Mouse (Mus musculus): ENCODE measurements around the gene Fam20b. TPM values are rescaled to one million over a fixed set of nuclear protein-coding genes. Genes with fewer than 3 reads are reported as not detected.

Gene Fam20b
- polyA plus RNA-seq, 1 experiment from 2014 or later: 37.3 TPM

DNA sequence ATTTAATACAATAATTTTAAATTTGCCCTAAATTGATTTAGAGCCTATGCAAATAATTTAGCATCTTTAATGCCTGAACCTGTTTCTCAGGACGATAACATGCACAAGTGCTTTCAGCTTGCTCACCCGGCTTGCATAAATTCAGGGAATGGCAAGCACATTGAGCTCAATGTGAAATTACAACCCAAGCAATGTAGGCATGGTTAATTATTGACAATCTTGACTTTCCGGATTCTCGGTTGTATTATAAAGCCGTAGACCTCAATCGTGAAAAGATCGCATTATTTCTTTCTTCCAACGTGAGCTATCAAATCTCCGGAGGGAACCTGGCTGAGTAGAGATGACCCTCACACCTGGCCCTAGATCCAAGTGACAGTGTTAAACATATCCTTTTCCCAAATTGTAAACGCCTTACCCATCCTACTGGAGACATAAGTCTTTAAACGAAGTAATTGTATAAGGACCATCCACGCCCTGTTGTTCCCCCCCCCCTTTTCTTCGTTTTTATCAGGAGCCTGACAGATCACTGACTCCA is 1.1 kb downstream of the Fam20b start:
- Histone ChIP-seq H3K9me3 (ENCODE audit: control insufficient read depth, low read length) (no peaks in the 10 kb centered on the region), H3K27me3 (ENCODE audit: control insufficient read depth, insufficient read depth, low read length) (no peaks in the 10 kb centered on the region), H3K9ac (ENCODE audit: low read depth, low read length) (peak overlapping the region; percentile 90), H3K36me3 (ENCODE audit: control insufficient read depth, insufficient read depth, low read length) (peaks cover 2% of the 10 kb centered on the region; the same call in 1 of the 2 replicates), H3K4me2 (replicated peaks; ENCODE audit: low read depth, low read length) (peak overlapping the region; percentile 78), H3K27ac (ENCODE audit: low read depth, low read length) (peak overlapping the region; percentile 91), H3K4me3 (ENCODE audit: low read length) (peak overlapping the region; percentile 89), H3K4me1 (ENCODE audit: control insufficient read depth, insufficient read depth, low read length) (0 out of 2 replicates have a peak, but pooled peaks cover 14% of the 10 kb centered on the region)
- no peak for ATAC-seq (ENCODE audit: low FRiP score, low TSS enrichment)
- WGBS: 11% methylated on average over 13 of the region's 13 CpGs

DNA sequence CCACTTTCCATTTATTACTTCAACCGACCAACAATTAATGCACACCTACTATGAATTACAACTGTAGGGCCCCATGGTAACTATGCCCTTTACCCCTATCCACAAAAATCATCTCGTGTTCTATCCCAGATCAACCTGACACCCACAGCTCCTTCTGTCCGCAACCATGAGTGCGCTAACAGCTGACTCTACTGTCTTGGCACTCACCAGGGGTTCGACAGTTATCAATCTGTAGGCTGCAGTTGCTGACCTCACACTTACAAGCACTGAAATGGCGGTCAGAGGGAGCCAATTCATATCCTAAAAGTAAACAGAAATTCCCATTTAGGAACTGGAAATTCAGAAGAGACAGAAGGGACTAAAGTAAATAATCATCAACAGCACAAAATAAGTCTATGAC is 2.2 kb downstream of the Fam20b start:
- no peak overlapping the region for H3K4me2 ChIP-seq (replicated peaks; ENCODE audit: low read depth, low read length)
- H3K9me3 ChIP-seq (ENCODE audit: control insufficient read depth, low read length): no peaks in the 10 kb centered on the region
- 94% methylated on average over 6 of the region's 6 CpGs for WGBS
- H3K9ac ChIP-seq (ENCODE audit: low read depth, low read length): no peak overlapping the region
- H3K27ac ChIP-seq (ENCODE audit: low read depth, low read length): no peak overlapping the region
- no peaks in the 10 kb centered on the region for H3K27me3 ChIP-seq (ENCODE audit: control insufficient read depth, insufficient read depth, low read length)
- 0 out of 2 replicates have a peak, but pooled peaks cover 14% of the 10 kb centered on the region for H3K4me1 ChIP-seq (ENCODE audit: control insufficient read depth, insufficient read depth, low read length)
- ATAC-seq (ENCODE audit: low FRiP score, low TSS enrichment): no peak
- no peak overlapping the region for H3K4me3 ChIP-seq (ENCODE audit: low read length)
- H3K36me3 ChIP-seq (ENCODE audit: control insufficient read depth, insufficient read depth, low read length): peaks cover 2% of the 10 kb centered on the region; the same call in 1 of the 2 replicates

DNA sequence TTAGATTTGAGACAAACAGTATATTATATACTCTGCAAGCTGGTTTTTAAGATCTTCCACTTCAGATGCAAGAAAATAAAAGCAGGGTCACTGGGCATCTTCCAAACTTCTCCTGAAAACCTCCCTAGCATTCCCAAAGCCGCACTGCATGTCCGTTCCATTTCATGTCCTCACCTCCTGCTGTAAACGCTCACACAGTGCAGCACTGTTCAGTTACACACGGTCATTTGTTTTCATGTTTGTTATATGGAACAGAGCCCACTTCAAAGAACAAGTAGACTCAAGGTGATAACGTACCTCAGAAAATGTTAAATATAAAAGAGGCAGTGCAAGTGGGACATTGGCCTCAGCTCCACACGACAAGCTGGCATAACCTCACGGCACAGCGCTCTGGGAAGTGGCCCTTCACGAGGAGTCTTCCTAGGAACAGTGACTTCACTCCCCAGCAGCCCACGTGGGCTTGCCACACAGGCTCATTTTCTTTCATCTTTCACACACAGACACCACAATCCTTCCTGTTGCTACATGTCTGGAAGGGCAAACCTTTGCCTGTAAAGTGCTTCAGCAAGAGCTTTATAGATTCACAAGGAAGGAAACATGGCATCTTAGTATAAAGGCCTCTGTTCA is 8.3 kb downstream of the Fam20b start:
- Histone ChIP-seq H3K27me3 (ENCODE audit: control insufficient read depth, insufficient read depth, low read length) (no peaks in the 10 kb centered on the region), H3K27ac (ENCODE audit: low read depth, low read length) (no peak overlapping the region), H3K36me3 (ENCODE audit: control insufficient read depth, insufficient read depth, low read length) (peaks cover 6% of the 10 kb centered on the region; the same call in 1 of the 2 replicates), H3K4me3 (ENCODE audit: low read length) (no peak overlapping the region), H3K4me1 (ENCODE audit: control insufficient read depth, insufficient read depth, low read length) (peaks cover 8% of the 10 kb centered on the region; the same call in 1 of the 2 replicates), H3K9me3 (ENCODE audit: control insufficient read depth, low read length) (no peaks in the 10 kb centered on the region), H3K9ac (ENCODE audit: low read depth, low read length) (0 out of 2 replicates have a peak overlapping the region, but pooled peaks have one; percentile 19), H3K4me2 (replicated peaks; ENCODE audit: low read depth, low read length) (no peak overlapping the region)
- 60% methylated on average over 10 of the region's 10 CpGs for WGBS
- no peak; the same call in 1 of the 2 replicates for ATAC-seq (ENCODE audit: low FRiP score, low TSS enrichment)

DNA sequence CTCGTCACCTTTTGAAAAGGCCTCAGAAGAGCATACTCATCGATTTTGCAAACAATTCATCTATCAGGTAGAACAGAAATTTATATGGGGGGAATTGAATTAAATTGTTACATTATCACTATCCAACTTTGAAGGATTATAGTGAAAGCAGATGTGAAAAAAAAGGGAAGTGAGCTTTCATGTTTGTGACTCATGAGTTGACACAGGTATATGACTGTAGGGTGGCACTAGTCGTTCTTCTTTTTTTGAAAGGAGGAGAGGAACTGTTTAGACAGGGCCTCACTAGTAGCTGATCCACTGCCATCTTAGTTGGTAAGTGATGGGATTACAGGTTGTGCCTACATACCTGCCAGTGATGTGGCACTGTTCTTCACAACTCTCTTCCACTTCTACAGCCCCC is 10.2 kb downstream of the Fam20b start:
- no peaks in the 10 kb centered on the region for H3K9me3 ChIP-seq (ENCODE audit: control insufficient read depth, low read length)

DNA sequence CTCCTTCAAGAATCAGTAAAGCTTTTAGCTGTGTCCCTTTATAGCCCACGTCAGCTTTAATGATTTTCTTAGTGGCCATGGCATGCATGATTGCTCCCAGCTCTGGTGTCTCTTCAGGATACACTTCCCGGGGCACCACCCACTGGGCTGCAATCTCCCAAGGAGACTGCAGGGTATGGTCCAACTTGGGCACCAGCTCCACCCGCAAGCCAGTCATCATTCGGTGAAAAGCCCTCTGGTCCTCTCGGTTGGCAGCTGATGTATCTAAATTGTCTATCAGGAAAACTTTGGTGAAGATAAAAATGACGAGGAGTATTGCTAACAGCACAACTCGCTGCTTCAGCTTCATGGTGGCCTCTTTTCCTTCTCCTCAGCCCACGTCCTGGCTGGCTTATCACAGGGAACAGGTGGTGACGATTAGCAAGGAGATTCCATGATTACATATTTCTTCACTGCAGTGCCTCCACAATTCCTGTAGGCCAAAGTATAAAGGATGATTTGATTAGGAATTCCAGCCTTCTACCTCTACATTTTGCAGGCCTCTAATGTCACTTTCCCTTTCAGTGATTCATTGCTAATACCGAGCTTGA is 13.1 kb downstream of the Fam20b start:
- WGBS: 72% methylated on average over 10 of the region's 10 CpGs
- no peak for ATAC-seq (ENCODE audit: low FRiP score, low TSS enrichment)
- H3K4me2 ChIP-seq (replicated peaks; ENCODE audit: low read depth, low read length): no peak overlapping the region
- no peaks in the 10 kb centered on the region for H3K9me3 ChIP-seq (ENCODE audit: control insufficient read depth, low read length)
- H3K4me3 ChIP-seq (ENCODE audit: low read length): no peak overlapping the region
- peaks cover 2% of the 10 kb centered on the region; the same call in 1 of the 2 replicates for H3K4me1 ChIP-seq (ENCODE audit: control insufficient read depth, insufficient read depth, low read length)
- no peak overlapping the region for H3K9ac ChIP-seq (ENCODE audit: low read depth, low read length)
- no peak overlapping the region for H3K27ac ChIP-seq (ENCODE audit: low read depth, low read length)
- H3K27me3 ChIP-seq (ENCODE audit: control insufficient read depth, insufficient read depth, low read length): no peaks in the 10 kb centered on the region
- peaks cover 40% of the 10 kb centered on the region for H3K36me3 ChIP-seq (ENCODE audit: control insufficient read depth, insufficient read depth, low read length)

More for the DNA sequence above, 10.2 kb downstream of the Fam20b start:
- 95% methylated on average over 3 of the region's 3 CpGs for WGBS
- Histone ChIP-seq H3K4me3 (ENCODE audit: low read length) (no peak overlapping the region), H3K4me2 (replicated peaks; ENCODE audit: low read depth, low read length) (no peak overlapping the region), H3K9ac (ENCODE audit: low read depth, low read length) (no peak overlapping the region), H3K27ac (ENCODE audit: low read depth, low read length) (no peak overlapping the region), H3K36me3 (ENCODE audit: control insufficient read depth, insufficient read depth, low read length) (peaks cover 15% of the 10 kb centered on the region), H3K27me3 (ENCODE audit: control insufficient read depth, insufficient read depth, low read length) (no peaks in the 10 kb centered on the region), H3K4me1 (ENCODE audit: control insufficient read depth, insufficient read depth, low read length) (peaks cover 8% of the 10 kb centered on the region; the same call in 1 of the 2 replicates)
- no peak for ATAC-seq (ENCODE audit: low FRiP score, low TSS enrichment)

DNA sequence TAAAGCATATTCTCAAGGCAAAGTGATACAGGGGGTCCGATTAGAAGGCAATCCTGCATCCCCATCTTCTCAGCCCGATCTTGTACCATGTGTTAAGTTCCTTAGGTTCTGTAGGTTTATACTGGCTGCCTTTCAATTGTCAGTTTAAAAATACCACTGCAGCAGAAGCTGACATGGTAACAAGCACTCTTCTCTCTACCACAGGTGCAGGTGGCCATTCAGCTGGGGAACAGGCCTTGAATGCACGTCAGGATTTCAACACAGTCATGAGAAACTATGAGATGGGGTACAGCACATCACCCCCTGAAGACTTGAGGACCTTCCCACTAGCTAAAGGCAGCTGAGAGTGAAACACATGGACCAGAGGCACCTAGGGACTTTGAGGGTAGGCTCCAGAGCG is 15.4 kb downstream of the Fam20b start:
- no peak overlapping the region for H3K27ac ChIP-seq (ENCODE audit: low read depth, low read length)
- WGBS: 92% methylated on average over 4 of the region's 4 CpGs
- no peaks in the 10 kb centered on the region for H3K9me3 ChIP-seq (ENCODE audit: control insufficient read depth, low read length)
- no peak overlapping the region for H3K9ac ChIP-seq (ENCODE audit: low read depth, low read length)
- no peaks in the 10 kb centered on the region for H3K4me1 ChIP-seq (ENCODE audit: control insufficient read depth, insufficient read depth, low read length)
- peaks cover 44% of the 10 kb centered on the region for H3K36me3 ChIP-seq (ENCODE audit: control insufficient read depth, insufficient read depth, low read length)
- no peak for ATAC-seq (ENCODE audit: low FRiP score, low TSS enrichment)
- H3K27me3 ChIP-seq (ENCODE audit: control insufficient read depth, insufficient read depth, low read length): no peaks in the 10 kb centered on the region
- H3K4me3 ChIP-seq (ENCODE audit: low read length): no peak overlapping the region
- no peak overlapping the region for H3K4me2 ChIP-seq (replicated peaks; ENCODE audit: low read depth, low read length)

DNA sequence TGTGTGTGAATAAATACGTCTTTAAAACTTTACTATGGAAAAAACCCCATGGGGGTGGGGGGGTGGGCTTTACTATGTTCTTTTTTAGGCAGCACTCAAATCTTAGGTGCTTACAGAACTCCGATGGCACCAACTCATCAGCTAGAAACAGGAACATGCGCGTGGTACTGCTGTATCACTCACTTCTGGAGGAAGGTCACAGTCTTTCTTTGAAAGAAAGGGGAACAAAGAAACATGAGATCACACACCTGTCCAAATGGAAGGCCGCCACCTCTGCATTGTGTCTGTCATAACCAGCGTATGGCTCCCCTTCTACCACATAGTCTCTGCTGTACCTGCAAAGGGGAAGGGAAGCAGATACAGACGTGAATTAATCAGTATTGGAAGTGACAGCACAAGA is 16.7 kb downstream of the Fam20b start:
- H3K4me2 ChIP-seq (replicated peaks; ENCODE audit: low read depth, low read length): no peak overlapping the region
- H3K27me3 ChIP-seq (ENCODE audit: control insufficient read depth, insufficient read depth, low read length): no peaks in the 10 kb centered on the region
- H3K27ac ChIP-seq (ENCODE audit: low read depth, low read length): no peak overlapping the region
- ATAC-seq (ENCODE audit: low FRiP score, low TSS enrichment): no peak
- no peaks in the 10 kb centered on the region for H3K4me1 ChIP-seq (ENCODE audit: control insufficient read depth, insufficient read depth, low read length)
- H3K36me3 ChIP-seq (ENCODE audit: control insufficient read depth, insufficient read depth, low read length): peaks cover 47% of the 10 kb centered on the region
- H3K4me3 ChIP-seq (ENCODE audit: low read length): no peak overlapping the region
- H3K9me3 ChIP-seq (ENCODE audit: control insufficient read depth, low read length): no peaks in the 10 kb centered on the region
- H3K9ac ChIP-seq (ENCODE audit: low read depth, low read length): no peak overlapping the region
- WGBS: 93% methylated on average over 7 of the region's 7 CpGs

DNA sequence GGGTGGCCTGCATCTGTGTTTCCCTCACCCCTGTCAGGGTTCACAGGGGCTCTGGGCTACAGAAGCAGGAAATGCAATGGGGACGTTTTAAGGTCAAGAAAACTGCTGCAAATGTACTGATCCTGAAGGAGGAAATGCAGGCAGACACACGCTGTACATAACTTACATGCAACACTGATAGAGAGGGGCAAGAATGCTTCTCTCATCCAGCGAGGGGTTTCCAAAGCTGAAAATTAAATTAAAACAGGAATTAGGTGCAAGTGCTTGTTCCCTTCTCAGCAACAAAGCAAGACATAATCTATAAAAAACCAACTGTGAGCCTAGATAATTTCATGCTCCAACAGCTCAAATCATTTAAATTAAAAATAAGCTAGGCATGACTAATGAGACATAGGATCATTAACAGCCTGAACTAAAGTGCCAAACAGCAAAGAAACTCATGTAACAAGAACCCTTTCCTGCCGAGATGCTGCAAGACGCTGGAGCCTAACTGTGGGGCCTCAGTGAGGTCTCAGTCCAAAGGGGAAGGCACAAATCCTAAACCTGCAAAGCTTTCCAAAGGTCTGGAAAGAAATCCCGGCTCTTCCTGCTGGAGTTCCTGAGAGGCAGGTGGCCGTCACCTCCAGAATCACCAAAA is 32.7 kb downstream of the Fam20b start:
- Histone ChIP-seq H3K9me3 (ENCODE audit: control insufficient read depth, low read length) (no peaks in the 10 kb centered on the region), H3K4me2 (replicated peaks; ENCODE audit: low read depth, low read length) (no peak overlapping the region), H3K9ac (ENCODE audit: low read depth, low read length) (no peak overlapping the region; the same call in 1 of the 2 replicates), H3K36me3 (ENCODE audit: control insufficient read depth, insufficient read depth, low read length) (peaks cover 67% of the 10 kb centered on the region), H3K27ac (ENCODE audit: low read depth, low read length) (peak overlapping the region; percentile 59; the same call in 1 of the 2 replicates), H3K4me3 (ENCODE audit: low read length) (no peak overlapping the region), H3K27me3 (ENCODE audit: control insufficient read depth, insufficient read depth, low read length) (no peaks in the 10 kb centered on the region), H3K4me1 (ENCODE audit: control insufficient read depth, insufficient read depth, low read length) (0 out of 2 replicates have a peak, but pooled peaks cover 6% of the 10 kb centered on the region)
- WGBS: 39% methylated on average over 7 of the region's 7 CpGs
- peak; percentile 37; the same call in 1 of the 2 replicates for ATAC-seq (ENCODE audit: low FRiP score, low TSS enrichment)
